Mouse (Mus musculus) thymus, adult 2 months (tissue): ENCODE measurements around the gene Zmynd19.

ENCODE experiments used
- CTCF ChIP-seq: fragments of 200-500 bp; IDR thresholded peaks from 2 replicates; pipeline ENCODE4 v1.5.1; 2012; ENCODE audit warnings: mild to moderate bottlenecking, control low read depth, low read length, moderate library complexity, borderline replicate concordance; ENCODE audit not compliant: control insufficient read depth, poor library complexity, insufficient read depth; ENCODE audit errors: extremely low read depth
- POLR2A ChIP-seq: fragments of 200-500 bp; IDR thresholded peaks from 2 replicates; pipeline ENCODE4 v1.6.1; 2012; ENCODE audit warnings: mild to moderate bottlenecking, low read length, control low read depth, moderate library complexity; ENCODE audit not compliant: control insufficient read depth, poor library complexity, insufficient read depth; ENCODE audit errors: extremely low read depth

GRCm38 (mm10) chr2:25000544-25001235, 51.1 kb downstream of the Zmynd19 start:
- TF ChIP-seq POLR2A: no peak
- TF ChIP-seq CTCF: no peak
